Mouse (Mus musculus): ENCODE results near the gene Prrt4. TPM values are rescaled to one million over a fixed set of nuclear protein-coding genes. Genes with fewer than 3 reads are reported as not detected.

Prrt4 gene
- polyA plus RNA-seq, 1 experiment from 2014 or later, result 1.7 TPM

- 86% methylated on average over 6 of the region's 6 CpGs for WGBS
- H3K27ac ChIP-seq (replicated peaks in 1 of 2; ENCODE audit: control insufficient read depth in 1 of 2, insufficient read depth in 1 of 2, low read depth in 2 of 2, low read length in 2 of 2), result no peak overlapping the region
- no peaks in the 10 kb centered on the region for H3K9me3 ChIP-seq (ENCODE audit: control insufficient read depth, low read length)
- H3K27me3 ChIP-seq (ENCODE audit: control insufficient read depth, insufficient read depth, low read length), result no peaks in the 10 kb centered on the region
- no peaks in the 10 kb centered on the region for H3K4me1 ChIP-seq (ENCODE audit: control insufficient read depth in 2 of 2, insufficient read depth in 2 of 2, low read length in 2 of 2)
- H3K36me3 ChIP-seq (ENCODE audit: control insufficient read depth, insufficient read depth, low read length), result peaks cover 53% of the 10 kb centered on the region
- H3K4me2 ChIP-seq (ENCODE audit: low read length), result no peak overlapping the region
- no peak overlapping the region for H3K9ac ChIP-seq (ENCODE audit: low read length)
- H3K4me3 ChIP-seq (ENCODE audit: control insufficient read depth in 1 of 2, insufficient read depth in 1 of 2, low read depth in 1 of 2, low read length in 2 of 2), result no peak overlapping the region
- ATAC-seq (ENCODE audit: insufficient number of reproducible peaks, insufficient read depth, low FRiP score, low read depth), result no peak
Measured at GRCm38 (mm10) chr6:29203861-29204585, 24.6 kb upstream of the Prrt4 start.

DNA sequence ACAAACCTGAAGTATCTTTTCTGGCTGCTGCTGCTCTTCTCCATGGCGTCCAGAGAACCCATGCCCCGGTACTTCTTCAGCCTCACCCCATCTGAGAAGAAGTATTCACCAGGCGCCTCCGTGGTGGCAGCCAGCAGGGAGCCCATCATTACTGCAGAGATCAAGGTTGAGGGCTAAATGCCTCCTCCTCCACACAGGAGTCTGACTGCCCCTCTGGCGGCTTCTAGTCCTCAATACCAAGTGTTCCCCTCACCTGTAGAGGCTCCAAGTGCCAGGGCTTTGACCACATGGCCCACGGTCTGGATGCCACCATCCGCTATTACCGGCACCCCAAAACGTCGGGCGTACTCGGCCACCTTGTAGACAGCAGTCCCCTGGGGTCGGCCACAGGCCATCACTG lies 23.7 kb upstream of the Prrt4 start:
- no peak overlapping the region for H3K4me2 ChIP-seq (ENCODE audit: low read length)
- no peaks in the 10 kb centered on the region for H3K27me3 ChIP-seq (ENCODE audit: control insufficient read depth, insufficient read depth, low read length)
- no peak for ATAC-seq (ENCODE audit: insufficient number of reproducible peaks, insufficient read depth, low FRiP score, low read depth)
- H3K4me3 ChIP-seq (ENCODE audit: control insufficient read depth in 1 of 2, insufficient read depth in 1 of 2, low read depth in 1 of 2, low read length in 2 of 2), result no peak overlapping the region
- H3K36me3 ChIP-seq (ENCODE audit: control insufficient read depth, insufficient read depth, low read length), result peaks cover 53% of the 10 kb centered on the region
- H3K27ac ChIP-seq (replicated peaks in 1 of 2; ENCODE audit: control insufficient read depth in 1 of 2, insufficient read depth in 1 of 2, low read depth in 2 of 2, low read length in 2 of 2), result no peak overlapping the region
- H3K4me1 ChIP-seq (ENCODE audit: control insufficient read depth in 2 of 2, insufficient read depth in 2 of 2, low read length in 2 of 2), result peaks cover 0 to 4% of the 10 kb centered on the region in 2 experiments; a peak in 1 of 4 replicates
- 88% methylated on average over 13 of the region's 13 CpGs for WGBS
- H3K9ac ChIP-seq (ENCODE audit: low read length), result no peak overlapping the region
- no peaks in the 10 kb centered on the region for H3K9me3 ChIP-seq (ENCODE audit: control insufficient read depth, low read length)

- ATAC-seq (ENCODE audit: insufficient number of reproducible peaks, insufficient read depth, low FRiP score, low read depth), result no peak
- no peak overlapping the region for H3K4me2 ChIP-seq (ENCODE audit: low read length)
- no peaks in the 10 kb centered on the region for H3K27me3 ChIP-seq (ENCODE audit: control insufficient read depth, insufficient read depth, low read length)
- peaks cover 51% of the 10 kb centered on the region for H3K36me3 ChIP-seq (ENCODE audit: control insufficient read depth, insufficient read depth, low read length)
- 77% methylated on average over 5 of the region's 8 CpGs for WGBS
- peaks cover 0 to 4% of the 10 kb centered on the region in 2 experiments; a peak in 1 of 4 replicates for H3K4me1 ChIP-seq (ENCODE audit: control insufficient read depth in 2 of 2, insufficient read depth in 2 of 2, low read length in 2 of 2)
- H3K4me3 ChIP-seq (ENCODE audit: control insufficient read depth in 1 of 2, insufficient read depth in 1 of 2, low read depth in 1 of 2, low read length in 2 of 2), result no peak overlapping the region
- no peak overlapping the region for H3K27ac ChIP-seq (replicated peaks in 1 of 2; ENCODE audit: control insufficient read depth in 1 of 2, insufficient read depth in 1 of 2, low read depth in 2 of 2, low read length in 2 of 2)
- no peaks in the 10 kb centered on the region for H3K9me3 ChIP-seq (ENCODE audit: control insufficient read depth, low read length)
- H3K9ac ChIP-seq (ENCODE audit: low read length), result no peak overlapping the region
Measured at GRCm38 (mm10) chr6:29201988-29202387, 22.6 kb upstream of the Prrt4 start.

DNA sequence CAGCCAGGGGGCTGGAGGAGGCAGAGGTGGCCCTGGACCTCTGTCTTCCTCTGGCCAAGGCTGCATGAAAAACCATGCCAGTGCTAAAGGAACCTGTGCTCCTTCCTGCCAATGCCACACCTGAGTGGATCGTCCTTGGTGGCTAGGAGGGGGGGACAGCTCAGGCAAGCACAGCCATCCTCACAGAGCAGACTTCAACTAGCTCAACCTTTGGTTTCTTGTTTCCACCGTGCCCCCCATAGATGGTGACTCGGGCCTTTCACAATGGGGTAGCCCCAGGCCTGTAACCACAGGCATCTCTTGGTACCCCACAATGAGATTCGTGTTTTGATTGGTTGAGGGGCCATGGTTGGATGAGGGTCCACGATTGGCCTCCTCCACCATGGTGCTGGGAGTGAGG lies 22.0 kb upstream of the Prrt4 start:
- Histone ChIP-seq H3K9me3 (ENCODE audit: control insufficient read depth, low read length) (no peaks in the 10 kb centered on the region), H3K36me3 (ENCODE audit: control insufficient read depth, insufficient read depth, low read length) (peaks cover 45% of the 10 kb centered on the region), H3K4me2 (ENCODE audit: low read length) (no peak overlapping the region), H3K27ac (replicated peaks in 1 of 2; ENCODE audit: control insufficient read depth in 1 of 2, insufficient read depth in 1 of 2, low read depth in 2 of 2, low read length in 2 of 2) (no peak overlapping the region), H3K27me3 (ENCODE audit: control insufficient read depth, insufficient read depth, low read length) (no peaks in the 10 kb centered on the region), H3K4me1 (ENCODE audit: control insufficient read depth in 2 of 2, insufficient read depth in 2 of 2, low read length in 2 of 2) (peaks cover 0 to 4% of the 10 kb centered on the region in 2 experiments; a peak in 1 of 4 replicates), H3K9ac (ENCODE audit: low read length) (no peak overlapping the region), H3K4me3 (ENCODE audit: control insufficient read depth in 1 of 2, insufficient read depth in 1 of 2, low read depth in 1 of 2, low read length in 2 of 2) (no peak overlapping the region)
- ATAC-seq (ENCODE audit: insufficient number of reproducible peaks, insufficient read depth, low FRiP score, low read depth), result no peak
- WGBS, result 85% methylated on average over 5 of the region's 5 CpGs

GRCm38 (mm10) chr6:29200496-29200895 lies 21.1 kb upstream of the Prrt4 start:
- Histone ChIP-seq H3K9ac (ENCODE audit: low read length) (no peak overlapping the region), H3K36me3 (ENCODE audit: control insufficient read depth, insufficient read depth, low read length) (peaks cover 37% of the 10 kb centered on the region), H3K27me3 (ENCODE audit: control insufficient read depth, insufficient read depth, low read length) (no peaks in the 10 kb centered on the region), H3K4me3 (ENCODE audit: control insufficient read depth in 1 of 2, insufficient read depth in 1 of 2, low read depth in 1 of 2, low read length in 2 of 2) (no peak overlapping the region), H3K9me3 (ENCODE audit: control insufficient read depth, low read length) (no peaks in the 10 kb centered on the region), H3K4me1 (ENCODE audit: control insufficient read depth in 2 of 2, insufficient read depth in 2 of 2, low read length in 2 of 2) (peaks cover 0 to 4% of the 10 kb centered on the region in 2 experiments; a peak in 1 of 4 replicates), H3K4me2 (ENCODE audit: low read length) (no peak overlapping the region), H3K27ac (replicated peaks in 1 of 2; ENCODE audit: control insufficient read depth in 1 of 2, insufficient read depth in 1 of 2, low read depth in 2 of 2, low read length in 2 of 2) (no peak overlapping the region)
- ATAC-seq (ENCODE audit: insufficient number of reproducible peaks, insufficient read depth, low FRiP score, low read depth), result no peak
- WGBS, result 58% methylated on average over 3 of the region's 3 CpGs

GRCm38 (mm10) chr6:29199223-29199855 lies 20.0 kb upstream of the Prrt4 start:
- peak overlapping the region; percentile 21 to 40 for H3K4me3 ChIP-seq (ENCODE audit: control insufficient read depth in 1 of 2, insufficient read depth in 1 of 2, low read depth in 1 of 2, low read length in 2 of 2)
- peak overlapping the region; percentile 9 for H3K9ac ChIP-seq (ENCODE audit: low read length)
- no peak for ATAC-seq (ENCODE audit: insufficient number of reproducible peaks, insufficient read depth, low FRiP score, low read depth)
- 28% methylated on average over 8 of the region's 8 CpGs for WGBS
- no peaks in the 10 kb centered on the region for H3K9me3 ChIP-seq (ENCODE audit: control insufficient read depth, low read length)
- peaks cover 31% of the 10 kb centered on the region for H3K36me3 ChIP-seq (ENCODE audit: control insufficient read depth, insufficient read depth, low read length)
- H3K27me3 ChIP-seq (ENCODE audit: control insufficient read depth, insufficient read depth, low read length), result no peaks in the 10 kb centered on the region
- no peak overlapping the region for H3K27ac ChIP-seq (replicated peaks in 1 of 2; ENCODE audit: control insufficient read depth in 1 of 2, insufficient read depth in 1 of 2, low read depth in 2 of 2, low read length in 2 of 2)
- peaks cover 3 to 5% of the 10 kb centered on the region in 2 experiments; a peak in 2 of 4 replicates for H3K4me1 ChIP-seq (ENCODE audit: control insufficient read depth in 2 of 2, insufficient read depth in 2 of 2, low read length in 2 of 2)
- H3K4me2 ChIP-seq (ENCODE audit: low read length), result peak overlapping the region; percentile 61

- WGBS, result 14% methylated on average over 25 of the region's 25 CpGs
- Histone ChIP-seq H3K9ac (ENCODE audit: low read length) (peak overlapping the region; percentile 9), H3K36me3 (ENCODE audit: control insufficient read depth, insufficient read depth, low read length) (peaks cover 24% of the 10 kb centered on the region), H3K4me1 (ENCODE audit: control insufficient read depth in 2 of 2, insufficient read depth in 2 of 2, low read length in 2 of 2) (peaks cover 4 to 9% of the 10 kb centered on the region in 2 experiments; a peak in 2 of 4 replicates), H3K4me2 (ENCODE audit: low read length) (peak overlapping the region; percentile 61), H3K27me3 (ENCODE audit: control insufficient read depth, insufficient read depth, low read length) (no peaks in the 10 kb centered on the region), H3K9me3 (ENCODE audit: control insufficient read depth, low read length) (no peaks in the 10 kb centered on the region), H3K4me3 (ENCODE audit: control insufficient read depth in 1 of 2, insufficient read depth in 1 of 2, low read depth in 1 of 2, low read length in 2 of 2) (peak overlapping the region; percentile 21 to 40), H3K27ac (replicated peaks in 1 of 2; ENCODE audit: control insufficient read depth in 1 of 2, insufficient read depth in 1 of 2, low read depth in 2 of 2, low read length in 2 of 2) (no peak overlapping the region)
- ATAC-seq (ENCODE audit: insufficient number of reproducible peaks, insufficient read depth, low FRiP score, low read depth), result no peak; the same call in 1 of the 2 replicates
Measured at GRCm38 (mm10) chr6:29198309-29199222, 19.2 kb upstream of the Prrt4 start.
